Mouse (Mus musculus): ENCODE measurements at regions not wholly inside any gene's neighbourhood (a gene's known extent, or its start where the extent isn't known, plus 50 kb on each side); places are given as distances from the start of the nearest gene placed in this dataset.

GRCm38 (mm10) chr11:44128481-44128880 is 227.5 kb upstream of the Adra1b start:
- H3K9me3 ChIP-seq (ENCODE audit: low read length), result no peaks in the 10 kb centered on the region
- no peak overlapping the region for H3K4me2 ChIP-seq (ENCODE audit: low read depth)
- no peak overlapping the region for H3K9ac ChIP-seq
- TF ChIP-seq CTCF (IDR thresholded peaks at IDR 0.05; ENCODE audit: low read depth), result no peak
- no peak for ATAC-seq
- H3K4me1 ChIP-seq (ENCODE audit: insufficient read depth), result no peaks in the 10 kb centered on the region
- no peak for DNase-seq
- 93% methylated on average over 6 of the region's 6 CpGs for WGBS
- no peak overlapping the region for H3K27ac ChIP-seq (ENCODE audit: low read depth, low read length)
- H3K36me3 ChIP-seq (ENCODE audit: insufficient read depth), result no peaks in the 10 kb centered on the region
- no peaks in the 10 kb centered on the region for H3K27me3 ChIP-seq (ENCODE audit: insufficient read depth, low read length)
- no peak overlapping the region for H3K4me3 ChIP-seq (ENCODE audit: low read depth, low read length)

DNA sequence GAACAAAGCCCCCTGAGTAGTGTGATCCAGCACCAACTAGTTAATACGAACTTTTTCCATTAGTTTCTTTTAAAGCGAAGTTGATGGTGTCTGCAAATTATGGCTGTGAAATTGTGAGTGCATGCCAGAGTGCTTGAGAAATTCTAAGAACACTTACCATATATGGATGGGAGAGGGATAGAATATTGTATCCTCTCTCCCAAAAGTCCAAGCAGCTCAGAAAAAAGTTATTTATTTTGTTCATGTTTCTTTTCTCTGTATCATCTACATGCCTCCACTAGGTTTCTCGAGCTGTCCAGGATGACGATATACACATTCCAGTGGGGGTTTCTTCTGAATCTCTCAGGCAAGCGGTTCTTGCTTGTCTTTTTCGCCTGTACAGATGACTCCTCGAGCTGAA is 232.2 kb upstream of the Adra1b start:
- 75% methylated on average over 7 of the region's 7 CpGs for WGBS
- H3K27me3 ChIP-seq (ENCODE audit: insufficient read depth, low read length), result no peaks in the 10 kb centered on the region
- H3K4me2 ChIP-seq (ENCODE audit: low read depth), result no peak overlapping the region
- H3K9me3 ChIP-seq (ENCODE audit: low read length), result no peaks in the 10 kb centered on the region
- no peaks in the 10 kb centered on the region for H3K36me3 ChIP-seq (ENCODE audit: insufficient read depth)
- DNase-seq (no peak), ATAC-seq (no peak)
- H3K27ac ChIP-seq (ENCODE audit: low read depth, low read length), result no peak overlapping the region
- H3K4me3 ChIP-seq (ENCODE audit: low read depth, low read length), result no peak overlapping the region
- H3K4me1 ChIP-seq (ENCODE audit: insufficient read depth), result no peaks in the 10 kb centered on the region
- TF ChIP-seq CTCF (IDR thresholded peaks at IDR 0.05; ENCODE audit: low read depth), result no peak
- H3K9ac ChIP-seq, result no peak overlapping the region

DNA sequence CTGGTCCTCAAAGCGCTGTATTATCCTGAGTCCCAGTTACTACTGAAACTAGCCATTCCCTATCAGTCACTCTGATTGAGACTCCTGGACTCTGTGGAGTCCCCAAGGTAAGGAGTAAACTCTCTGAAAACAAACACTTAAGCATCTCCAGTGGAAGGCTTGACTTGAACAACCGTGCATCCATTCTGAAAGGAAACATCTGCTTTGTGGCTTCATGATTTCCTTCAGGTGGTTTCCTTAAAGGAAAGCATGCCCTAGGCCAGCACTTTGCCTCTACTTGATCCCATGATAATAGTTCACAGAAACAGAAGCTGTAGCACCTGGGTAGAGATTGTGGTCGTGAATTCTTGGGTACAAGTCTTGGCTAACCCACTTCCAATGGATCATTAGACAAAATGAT is 235.0 kb upstream of the Adra1b start:
- H3K9ac ChIP-seq, result no peak overlapping the region
- H3K36me3 ChIP-seq (ENCODE audit: insufficient read depth), result no peaks in the 10 kb centered on the region
- TF ChIP-seq CTCF (IDR thresholded peaks at IDR 0.05; ENCODE audit: low read depth), result no peak
- no peak overlapping the region for H3K27ac ChIP-seq (ENCODE audit: low read depth, low read length)
- ATAC-seq (no peak), DNase-seq (no peak)
- no peak overlapping the region for H3K4me2 ChIP-seq (ENCODE audit: low read depth)
- 84% methylated on average over 3 of the region's 3 CpGs for WGBS
- H3K9me3 ChIP-seq (ENCODE audit: low read length), result no peaks in the 10 kb centered on the region
- no peaks in the 10 kb centered on the region for H3K4me1 ChIP-seq (ENCODE audit: insufficient read depth)
- no peaks in the 10 kb centered on the region for H3K27me3 ChIP-seq (ENCODE audit: insufficient read depth, low read length)
- no peak overlapping the region for H3K4me3 ChIP-seq (ENCODE audit: low read depth, low read length)

GRCm38 (mm10) chr11:44142996-44143395 is 242.0 kb upstream of the Adra1b start:
- ATAC-seq, result peak; percentile 65
- peak; percentile 31 for DNase-seq
- 78% methylated on average over 4 of the region's 4 CpGs for WGBS

GRCm38 (mm10) chr11:44144477-44144876 is 243.5 kb upstream of the Adra1b start:
- no peak overlapping the region for H3K27ac ChIP-seq (ENCODE audit: low read depth, low read length)
- no peak for TF ChIP-seq CTCF (IDR thresholded peaks at IDR 0.05; ENCODE audit: low read depth)
- no peak overlapping the region for H3K9ac ChIP-seq
- H3K4me1 ChIP-seq (ENCODE audit: insufficient read depth), result no peaks in the 10 kb centered on the region
- ATAC-seq, result no peak
- no peaks in the 10 kb centered on the region for H3K9me3 ChIP-seq (ENCODE audit: low read length)
- no peak for DNase-seq
- no peaks in the 10 kb centered on the region for H3K36me3 ChIP-seq (ENCODE audit: insufficient read depth)
- WGBS, result 74% methylated on average over 3 of the region's 3 CpGs
- no peak overlapping the region for H3K4me2 ChIP-seq (ENCODE audit: low read depth)
- H3K27me3 ChIP-seq (ENCODE audit: insufficient read depth, low read length), result no peaks in the 10 kb centered on the region
- no peak overlapping the region for H3K4me3 ChIP-seq (ENCODE audit: low read depth, low read length)

More at GRCm38 (mm10) chr11:44142996-44143395, 242.0 kb upstream of the Adra1b start:
- Histone ChIP-seq H3K9ac (no peak overlapping the region), H3K36me3 (ENCODE audit: insufficient read depth) (no peaks in the 10 kb centered on the region), H3K4me3 (ENCODE audit: low read depth, low read length) (no peak overlapping the region), H3K27me3 (ENCODE audit: insufficient read depth, low read length) (no peaks in the 10 kb centered on the region), H3K27ac (ENCODE audit: low read depth, low read length) (no peak overlapping the region), H3K4me1 (ENCODE audit: insufficient read depth) (no peaks in the 10 kb centered on the region), H3K9me3 (ENCODE audit: low read length) (no peaks in the 10 kb centered on the region), H3K4me2 (ENCODE audit: low read depth) (no peak overlapping the region)
- no peak for TF ChIP-seq CTCF (IDR thresholded peaks at IDR 0.05; ENCODE audit: low read depth)

- ATAC-seq (no peak), DNase-seq (no peak)
- WGBS, result 70% methylated on average over 3 of the region's 3 CpGs
- Histone ChIP-seq H3K9me3 (ENCODE audit: low read length) (no peaks in the 10 kb centered on the region), H3K9ac (no peak overlapping the region), H3K4me3 (ENCODE audit: low read depth, low read length) (no peak overlapping the region), H3K27me3 (ENCODE audit: insufficient read depth, low read length) (no peaks in the 10 kb centered on the region), H3K27ac (ENCODE audit: low read depth, low read length) (no peak overlapping the region), H3K36me3 (ENCODE audit: insufficient read depth) (no peaks in the 10 kb centered on the region), H3K4me1 (ENCODE audit: insufficient read depth) (no peaks in the 10 kb centered on the region), H3K4me2 (ENCODE audit: low read depth) (no peak overlapping the region)
- no peak for TF ChIP-seq CTCF (IDR thresholded peaks at IDR 0.05; ENCODE audit: low read depth)
Measured at GRCm38 (mm10) chr11:44146419-44146818, 245.4 kb upstream of the Adra1b start.

- ATAC-seq, result no peak
- no peak for DNase-seq
- no peak for TF ChIP-seq CTCF (IDR thresholded peaks at IDR 0.05; ENCODE audit: low read depth)
- Histone ChIP-seq H3K9ac (no peak overlapping the region), H3K27ac (ENCODE audit: low read depth, low read length) (no peak overlapping the region), H3K4me3 (ENCODE audit: low read depth, low read length) (no peak overlapping the region), H3K4me2 (ENCODE audit: low read depth) (no peak overlapping the region), H3K36me3 (ENCODE audit: insufficient read depth) (no peaks in the 10 kb centered on the region), H3K4me1 (ENCODE audit: insufficient read depth) (no peaks in the 10 kb centered on the region), H3K27me3 (ENCODE audit: insufficient read depth, low read length) (no peaks in the 10 kb centered on the region), H3K9me3 (ENCODE audit: low read length) (no peaks in the 10 kb centered on the region)
- 93% methylated on average over 3 of the region's 3 CpGs for WGBS
Measured at GRCm38 (mm10) chr11:44153576-44153975, 246.3 kb upstream of the Il12b start.

GRCm38 (mm10) chr11:44155591-44155990 is 244.3 kb upstream of the Il12b start:
- Histone ChIP-seq H3K27ac (ENCODE audit: low read depth, low read length) (no peak overlapping the region), H3K9me3 (ENCODE audit: low read length) (no peaks in the 10 kb centered on the region), H3K4me1 (ENCODE audit: insufficient read depth) (no peaks in the 10 kb centered on the region), H3K9ac (no peak overlapping the region), H3K27me3 (ENCODE audit: insufficient read depth, low read length) (no peaks in the 10 kb centered on the region), H3K4me3 (ENCODE audit: low read depth, low read length) (no peak overlapping the region), H3K4me2 (ENCODE audit: low read depth) (no peak overlapping the region), H3K36me3 (ENCODE audit: insufficient read depth) (no peaks in the 10 kb centered on the region)
- ATAC-seq, result no peak
- DNase-seq, result no peak
- no peak for TF ChIP-seq CTCF (IDR thresholded peaks at IDR 0.05; ENCODE audit: low read depth)
- 52% methylated on average over 2 of the region's 2 CpGs for WGBS
